Mouse (Mus musculus): ENCODE measurements around the gene Ppp1r14b.

DNA sequence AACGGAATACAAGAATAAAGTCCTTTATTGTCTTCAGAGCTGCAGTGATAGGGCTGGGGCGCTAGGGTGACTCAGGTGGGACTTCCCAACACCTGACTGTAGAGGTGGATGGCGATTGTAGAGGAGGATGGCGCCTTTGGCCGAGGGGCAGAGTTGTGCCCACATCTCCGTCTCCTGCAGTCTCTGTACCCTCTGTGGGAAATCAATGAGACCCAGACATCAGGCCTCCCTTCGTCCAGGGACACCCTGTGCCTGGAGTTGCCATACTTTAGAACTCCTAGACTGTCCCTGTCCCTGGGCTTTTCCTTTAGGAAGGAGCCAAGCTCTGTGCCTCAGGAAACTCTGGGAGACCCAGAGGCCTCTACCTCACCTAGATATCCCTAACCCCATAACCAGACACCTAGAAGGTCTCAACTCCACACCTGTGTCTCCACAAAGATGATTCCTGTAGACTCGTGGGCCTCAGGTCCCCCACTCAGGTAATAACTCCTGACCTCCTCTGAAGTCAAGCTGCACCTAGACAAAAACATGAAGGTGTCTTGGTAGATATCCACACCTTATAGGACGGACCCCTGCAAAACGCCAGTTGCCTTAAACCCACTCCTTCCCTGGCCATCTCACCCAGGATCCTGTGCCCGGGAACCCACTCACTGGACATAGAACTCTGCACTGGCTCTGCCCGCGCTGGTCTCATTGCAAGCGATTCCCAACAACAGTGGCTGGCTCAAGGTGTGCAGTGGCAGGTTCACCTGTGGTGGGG, 18.4 kb downstream of the Ppp1r14b start:
- TF ChIP-seq POLR2A (IDR thresholded peaks at IDR 0.05; ENCODE audit: insufficient read depth, low read length): no peak
- no peak for TF ChIP-seq CTCF (IDR thresholded peaks at IDR 0.05; ENCODE audit: low read depth, low read length)
- no peak for TF ChIP-seq EP300 (IDR thresholded peaks at IDR 0.05; ENCODE audit: insufficient read depth, low read depth, low read length)

Measured in ES-Bruce4 (cell line).